Mouse (Mus musculus) cerebellum, adult 18-20 months (tissue): ENCODE measurements around the gene Ranbp2.

ENCODE experiments used
- DNase-seq, 2 experiments: peaks; one replicate each; pipeline ENCODE4 v3.0.0; 2021

The Ranbp2 gene

DNA sequence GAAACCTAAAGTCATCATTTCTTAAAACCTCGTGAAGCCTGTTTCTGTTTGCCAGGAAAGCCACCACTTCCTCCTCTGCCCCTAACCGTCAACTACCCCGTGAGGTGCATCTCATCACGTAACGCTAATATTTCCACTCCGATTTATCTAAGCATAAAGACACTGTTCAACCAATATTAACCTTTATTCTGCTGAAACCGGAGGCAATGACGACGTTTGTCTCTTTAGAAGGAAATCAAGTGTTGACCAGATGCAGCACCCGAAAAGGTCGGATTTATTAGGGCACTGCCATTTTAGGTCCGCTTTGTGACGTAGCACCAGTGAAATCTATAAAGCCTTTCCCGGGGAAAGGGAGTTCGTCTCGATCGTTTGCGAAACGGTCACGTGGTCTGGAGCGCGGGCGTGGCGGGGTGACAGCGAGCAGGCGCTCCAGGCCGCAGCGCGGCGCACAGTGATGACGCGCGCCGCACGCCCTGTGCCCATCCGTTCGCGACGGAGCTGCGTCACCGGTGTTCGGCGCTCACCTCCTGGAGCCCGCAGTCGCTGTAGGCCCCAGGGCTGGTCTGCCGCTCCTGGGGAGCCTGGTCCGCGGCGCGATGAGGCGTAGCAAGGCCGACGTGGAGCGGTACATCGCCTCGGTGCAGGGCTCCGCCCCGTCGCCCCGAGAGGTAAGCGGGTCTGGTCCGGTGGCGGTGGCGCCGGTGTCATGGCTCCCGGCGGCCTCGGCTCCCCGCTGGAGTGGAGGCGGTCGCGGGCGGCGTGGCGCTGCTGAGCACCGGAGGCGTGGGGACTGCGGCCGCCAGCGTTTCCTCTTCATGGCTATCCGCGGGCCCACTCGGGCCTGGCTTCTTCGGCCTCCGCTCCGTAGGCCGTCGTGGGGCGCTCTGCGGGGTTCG lies at the start of gene Ranbp2:
Ranbp2 (plus strand) TSS at position 537 of the 896 bp plus-strand sequence.
- peak; percentile 98 to 100 for DNase-seq

DNA sequence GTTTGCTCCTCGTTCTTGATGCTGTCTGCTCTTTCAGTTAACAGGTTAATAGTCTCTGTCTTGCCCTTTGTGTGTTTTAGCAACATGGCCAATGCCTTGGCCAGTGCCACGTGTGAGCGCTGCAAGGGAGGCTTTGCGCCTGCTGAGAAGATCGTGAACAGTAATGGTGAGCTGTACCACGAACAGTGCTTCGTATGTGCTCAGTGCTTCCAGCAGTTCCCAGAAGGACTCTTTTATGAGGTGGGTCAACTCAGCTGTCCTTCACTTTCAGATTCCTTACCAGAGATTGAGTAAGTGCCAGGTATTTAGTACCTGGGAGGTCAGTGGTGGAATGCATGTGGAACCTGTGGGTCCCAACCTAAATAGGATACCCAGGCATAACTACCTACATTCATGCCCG lies 47.8 kb upstream of the Ranbp2 start:
- DNase-seq: no peak

DNA sequence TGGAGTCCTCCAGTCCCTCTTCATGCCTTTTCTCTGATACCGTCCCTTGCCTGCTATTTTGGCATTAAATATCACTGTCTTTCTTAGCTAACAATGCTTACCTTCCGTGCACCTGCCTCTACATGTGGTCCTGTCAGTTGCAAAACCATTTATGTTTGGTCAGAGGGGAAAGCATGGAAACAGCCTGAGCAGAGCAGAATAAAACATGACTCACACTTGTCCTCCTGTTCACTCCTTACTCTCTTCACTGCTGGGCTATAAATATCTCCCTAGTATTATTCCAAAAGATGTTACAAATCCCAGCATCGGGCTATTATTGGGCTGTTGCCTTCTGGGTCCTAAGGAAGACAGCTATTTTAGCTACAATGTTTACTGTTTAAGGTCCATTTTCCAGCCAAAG lies 44.9 kb upstream of the Ranbp2 start:
- DNase-seq: peak; percentile 50 to 52

DNA sequence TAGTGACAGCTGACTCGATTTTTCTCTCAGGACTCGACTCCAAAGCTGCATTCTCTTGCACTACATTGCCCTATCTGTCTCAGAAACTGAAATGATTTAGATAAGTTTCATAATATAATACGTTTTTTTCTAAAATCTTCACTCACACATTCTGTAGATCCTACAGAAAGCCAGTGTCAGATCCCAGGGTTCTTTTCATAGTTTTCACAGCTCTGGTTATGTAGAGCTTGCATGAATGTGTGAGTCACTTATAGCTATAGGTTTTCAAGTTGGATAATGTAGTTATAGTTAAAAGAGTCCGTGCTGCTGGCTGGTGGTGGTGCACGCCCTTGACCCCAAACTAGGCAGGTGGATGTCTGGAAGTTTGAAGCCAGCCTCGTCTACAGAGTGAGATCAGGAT lies 42.1 kb upstream of the Ranbp2 start:
- DNase-seq: no peak

DNA sequence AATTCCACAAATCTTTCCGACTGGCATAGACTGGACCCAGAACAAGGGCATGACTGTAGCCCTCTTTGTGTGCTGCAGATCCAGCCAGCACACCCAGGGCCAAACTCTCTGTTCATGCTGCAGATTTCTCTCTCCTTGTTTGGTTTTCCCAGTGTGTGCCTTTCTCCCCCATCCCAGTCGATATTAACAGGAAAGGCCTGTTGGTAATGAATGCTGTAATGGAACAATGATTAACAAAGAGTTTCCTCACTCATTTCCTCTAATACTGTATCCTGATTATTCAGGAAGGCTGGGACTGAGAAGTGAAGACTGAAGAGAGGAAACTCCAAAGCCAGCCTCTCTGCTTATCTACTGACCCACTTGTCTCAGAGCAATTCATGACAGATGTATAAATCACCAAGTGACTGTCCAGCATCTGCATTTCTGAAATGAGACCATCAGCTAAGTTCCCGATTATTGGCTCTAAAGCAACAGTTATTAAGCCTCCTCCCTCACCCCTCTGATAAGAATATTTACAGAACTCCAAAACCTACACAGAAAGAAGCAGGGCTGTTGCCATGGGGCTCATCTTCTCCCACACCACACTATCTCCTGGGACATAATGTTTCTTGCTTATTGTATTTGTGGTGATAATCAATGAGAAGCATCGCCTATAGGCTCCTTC lies 41.3 kb upstream of the Ranbp2 start:
- DNase-seq: no peak

DNA sequence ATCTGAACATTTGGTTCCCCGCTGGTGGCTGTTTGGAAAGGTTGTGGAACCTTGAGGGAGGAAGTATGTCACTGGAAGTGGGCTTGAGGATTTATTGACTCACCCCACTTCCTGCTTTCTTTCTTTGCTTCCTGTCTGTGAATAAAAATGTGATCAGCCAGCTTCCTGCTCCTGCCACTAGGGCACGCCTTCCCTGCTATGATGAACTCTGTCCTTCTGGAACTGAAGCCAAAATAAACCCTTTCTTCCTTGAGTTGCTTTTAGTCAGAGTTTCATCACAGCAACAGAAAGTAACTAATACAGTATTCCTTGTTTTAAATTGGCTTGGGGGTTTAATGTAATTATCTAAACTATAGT lies 40.8 kb upstream of the Ranbp2 start:
- no peak for DNase-seq

DNA sequence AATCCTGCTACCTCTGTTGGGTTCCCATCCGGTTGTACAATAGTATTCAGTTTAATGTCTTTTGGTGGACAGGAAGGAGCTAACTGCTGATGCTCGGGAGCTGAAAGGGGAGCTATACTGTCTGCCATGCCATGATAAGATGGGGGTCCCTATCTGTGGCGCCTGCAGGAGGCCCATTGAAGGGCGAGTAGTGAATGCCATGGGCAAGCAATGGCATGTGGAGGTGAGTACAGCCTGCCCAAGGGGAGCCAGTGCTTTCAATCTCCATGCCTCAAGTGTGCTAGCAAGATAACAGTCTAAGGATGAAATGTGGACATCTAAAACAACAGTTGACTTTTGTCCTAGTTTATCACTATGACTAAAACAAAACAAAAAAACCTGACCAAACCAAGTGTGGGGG lies 34.4 kb upstream of the Ranbp2 start:
- no peak for DNase-seq

DNA sequence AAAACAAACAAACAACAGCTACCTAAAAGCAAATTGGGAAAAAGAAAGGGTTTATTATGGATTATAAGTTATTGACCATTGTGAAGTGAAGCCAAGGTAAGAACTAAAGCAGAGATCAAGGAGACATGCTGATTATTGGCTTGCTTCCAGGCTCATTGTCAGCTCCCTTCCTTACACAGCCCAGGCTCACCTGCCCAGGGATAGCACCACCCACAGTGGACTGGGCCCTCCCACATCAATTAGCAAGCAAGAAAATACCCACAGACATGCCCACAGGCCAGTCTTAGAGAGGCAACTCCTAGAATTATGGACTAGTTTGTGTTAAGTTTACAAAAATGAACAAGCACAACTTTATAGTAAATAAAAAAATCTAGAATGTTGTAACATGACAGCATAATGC lies 33.9 kb upstream of the Ranbp2 start:
- DNase-seq: no peak

DNA sequence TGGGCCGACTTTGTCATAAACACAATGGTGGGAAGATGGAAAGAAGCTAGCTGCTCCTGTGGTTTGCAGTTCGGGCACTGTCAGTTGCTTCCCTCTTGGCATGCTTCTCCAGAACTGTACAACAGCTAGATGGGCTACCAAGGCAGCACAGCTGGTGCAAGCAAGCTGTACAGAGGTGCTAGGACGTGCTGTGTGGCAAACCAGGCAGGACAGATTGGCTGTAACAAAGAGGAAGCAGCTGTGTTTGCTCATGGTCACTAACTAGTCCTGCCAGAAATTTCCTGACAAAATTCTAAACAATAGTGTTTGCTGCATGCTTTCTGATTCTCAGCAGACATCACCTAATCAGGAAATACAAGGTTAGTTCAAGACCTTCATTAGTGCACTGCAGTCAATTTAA lies 30.0 kb upstream of the Ranbp2 start:
- no peak for DNase-seq

DNA sequence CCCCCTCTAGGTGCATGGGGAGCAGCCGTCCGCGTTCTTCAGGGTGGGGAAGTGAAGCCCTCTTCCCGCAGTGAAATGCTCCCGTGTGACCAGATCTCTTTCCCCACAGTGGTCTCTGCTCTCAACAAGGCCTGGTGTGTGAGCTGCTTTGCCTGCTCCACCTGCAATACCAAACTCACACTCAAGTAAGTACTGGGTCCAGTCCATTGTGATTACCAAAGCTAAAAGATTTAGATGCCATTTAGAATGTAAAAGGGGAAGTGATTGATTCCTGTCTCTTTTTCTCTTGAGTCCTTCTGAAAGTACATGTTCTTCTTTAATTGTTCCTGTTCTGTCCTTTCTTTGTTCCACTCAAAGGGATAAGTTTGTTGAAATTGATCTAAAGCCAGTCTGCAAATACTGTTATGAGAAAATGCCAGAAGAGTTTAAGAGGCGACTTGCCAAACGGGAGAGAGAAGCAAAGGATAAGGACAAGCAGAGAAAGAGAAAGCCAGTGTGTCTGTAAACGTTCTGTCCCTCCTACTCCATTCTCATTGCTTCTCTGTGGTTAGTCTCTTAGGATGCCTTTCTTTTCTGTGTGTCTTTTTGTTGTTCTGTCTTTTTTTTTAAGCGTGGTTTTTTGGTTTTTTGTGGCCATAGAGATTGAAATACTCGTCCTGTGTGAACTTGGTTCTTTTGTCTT lies 28.3 kb upstream of the Ranbp2 start:
- DNase-seq: no peak

DNA sequence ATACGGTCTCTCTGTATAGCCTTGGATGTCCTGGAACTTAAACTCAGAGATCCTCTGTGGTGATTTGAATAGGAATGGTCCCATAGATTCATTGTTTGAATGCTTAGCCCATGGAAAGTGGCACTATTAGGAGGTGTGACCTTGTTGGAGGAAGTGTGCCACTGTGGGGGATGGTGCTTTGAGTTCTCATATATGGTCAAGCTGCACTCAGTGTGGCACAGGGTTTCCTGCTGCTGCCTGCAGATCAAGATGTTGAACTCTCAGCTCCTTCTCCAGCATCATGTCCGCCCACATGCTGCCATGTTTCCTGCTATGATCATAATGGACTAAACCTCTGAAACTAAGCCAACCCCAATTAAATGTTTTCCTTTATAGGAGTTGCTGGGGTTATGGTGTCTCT lies 18.8 kb upstream of the Ranbp2 start:
- DNase-seq: no peak

DNA sequence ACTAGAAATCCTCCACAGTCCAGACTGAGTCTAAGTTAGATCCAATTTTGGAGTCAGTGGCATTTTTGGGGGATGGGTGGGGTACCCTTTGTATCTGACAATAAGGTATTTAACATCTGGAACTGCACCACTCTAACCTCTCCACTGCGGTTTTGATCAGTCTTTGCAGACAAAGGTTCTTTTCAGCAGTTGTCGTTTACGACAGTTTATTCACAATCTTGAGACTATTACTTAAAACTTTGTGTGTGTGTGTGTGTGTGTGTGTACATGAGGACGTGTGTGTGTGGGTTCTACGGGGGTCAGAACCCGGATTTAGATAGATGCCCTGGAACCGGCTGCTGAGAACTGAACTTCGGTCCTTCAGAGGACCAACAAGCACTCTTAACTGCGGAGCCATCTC lies 870 bp upstream of the Ranbp2 start:
- no peak for DNase-seq

DNA sequence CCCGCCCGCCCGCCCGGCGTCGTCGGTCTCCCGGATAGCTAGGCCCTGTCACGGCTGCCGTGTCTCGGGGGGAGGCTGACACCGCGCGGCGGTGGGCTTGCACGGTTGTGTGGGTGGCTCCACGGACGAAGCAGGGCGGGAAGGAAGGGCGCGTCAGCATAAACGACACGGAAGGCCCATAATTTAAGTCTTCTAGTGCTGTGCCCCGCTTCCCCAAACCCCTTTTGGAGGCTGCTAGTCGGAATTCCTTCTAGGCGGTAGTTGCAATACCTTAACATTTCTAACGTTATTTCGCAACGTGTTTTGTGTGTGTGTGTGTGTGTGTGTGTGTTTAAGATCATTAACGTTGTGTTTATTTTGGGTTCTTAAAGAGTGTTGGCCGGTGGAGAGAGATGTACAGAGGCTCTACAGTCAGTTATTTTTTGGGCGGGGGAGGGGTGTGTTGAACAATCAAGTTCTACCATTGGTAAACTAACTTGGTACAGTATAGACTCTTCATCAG lies 611 bp downstream of the Ranbp2 start:
- DNase-seq: no peak

DNA sequence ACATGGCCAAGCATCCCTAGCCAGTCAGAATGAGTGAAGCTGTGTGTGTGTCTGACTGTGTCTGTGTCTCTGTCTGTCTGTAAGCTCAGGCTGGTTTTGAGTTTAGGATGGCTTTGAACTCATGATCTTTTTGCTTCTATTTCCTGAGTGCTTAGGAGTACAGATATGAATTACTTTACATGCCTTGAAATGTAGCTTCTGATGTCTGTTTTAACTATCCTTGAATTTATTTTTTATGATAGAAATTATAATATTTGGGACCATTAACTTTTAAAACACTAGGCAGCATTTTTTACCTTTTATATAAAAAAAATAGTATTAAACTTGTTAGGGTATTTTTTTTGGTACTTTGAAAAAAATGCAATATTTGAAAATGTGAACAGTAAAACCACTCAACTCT lies 4.9 kb downstream of the Ranbp2 start:
- DNase-seq: no peak

DNA sequence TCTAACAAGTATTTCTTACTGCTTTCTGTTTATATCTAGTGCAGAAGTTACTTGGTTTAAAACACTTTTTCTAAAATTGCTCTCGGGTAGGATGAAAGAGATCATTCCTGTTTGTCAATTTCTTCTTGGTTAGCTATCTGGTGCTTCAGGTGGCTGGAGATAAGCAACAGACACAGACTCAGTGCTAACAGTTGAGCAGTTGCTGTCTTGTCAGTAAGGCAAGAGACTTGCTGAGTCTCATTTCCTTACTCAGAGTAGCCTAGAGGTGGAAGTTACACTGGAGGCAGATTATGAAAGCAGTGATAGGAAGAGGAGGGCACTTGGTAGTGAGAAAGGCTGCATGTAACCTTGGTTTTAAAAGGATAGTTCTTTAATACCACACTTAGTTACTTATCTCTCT lies 5.5 kb downstream of the Ranbp2 start:
- no peak for DNase-seq

DNA sequence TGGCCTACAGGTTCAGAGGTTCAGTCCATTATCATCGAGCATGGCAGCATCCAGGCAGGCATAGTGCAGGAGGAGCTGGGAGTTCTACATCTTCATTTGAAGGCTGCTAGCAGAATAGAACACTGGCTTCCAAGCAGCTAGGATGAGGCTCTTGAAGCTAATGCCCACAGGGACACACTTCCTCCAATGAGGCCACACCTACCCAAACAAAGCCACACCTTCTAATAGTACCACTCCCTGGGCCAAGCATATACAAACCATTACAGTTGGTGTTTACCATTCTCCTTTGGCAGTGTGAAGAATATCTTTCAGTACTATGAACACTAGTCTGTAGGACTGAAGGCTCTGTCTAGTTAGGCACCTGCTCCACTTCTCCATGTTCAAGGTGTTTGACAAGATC lies 13.2 kb downstream of the Ranbp2 start:
- DNase-seq: no peak

DNA sequence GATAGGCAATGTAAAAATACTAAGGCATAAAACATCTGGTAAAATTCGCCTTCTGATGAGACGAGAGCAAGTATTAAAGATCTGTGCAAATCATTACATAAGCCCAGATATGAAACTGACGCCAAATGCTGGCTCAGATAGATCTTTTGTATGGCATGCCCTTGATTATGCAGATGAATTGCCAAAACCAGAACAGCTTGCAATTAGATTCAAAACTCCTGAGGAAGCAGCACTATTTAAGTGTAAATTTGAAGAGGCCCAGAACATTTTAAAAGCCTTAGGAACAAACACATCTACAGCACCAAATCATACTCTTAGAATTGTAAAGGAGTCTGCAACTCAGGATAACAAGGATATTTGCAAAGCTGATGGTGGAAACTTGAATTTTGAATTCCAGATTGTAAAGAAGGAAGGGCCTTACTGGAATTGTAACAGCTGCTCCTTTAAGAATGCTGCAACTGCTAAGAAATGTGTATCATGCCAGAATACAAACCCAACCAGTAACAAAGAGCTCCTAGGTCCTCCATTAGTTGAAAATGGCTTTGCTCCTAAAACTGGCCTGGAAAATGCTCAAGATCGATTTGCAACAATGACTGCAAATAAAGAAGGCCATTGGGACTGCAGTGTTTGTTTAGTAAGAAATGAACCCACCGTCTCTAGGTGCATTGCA lies 30.5 kb downstream of the Ranbp2 start:
- no peak for DNase-seq

DNA sequence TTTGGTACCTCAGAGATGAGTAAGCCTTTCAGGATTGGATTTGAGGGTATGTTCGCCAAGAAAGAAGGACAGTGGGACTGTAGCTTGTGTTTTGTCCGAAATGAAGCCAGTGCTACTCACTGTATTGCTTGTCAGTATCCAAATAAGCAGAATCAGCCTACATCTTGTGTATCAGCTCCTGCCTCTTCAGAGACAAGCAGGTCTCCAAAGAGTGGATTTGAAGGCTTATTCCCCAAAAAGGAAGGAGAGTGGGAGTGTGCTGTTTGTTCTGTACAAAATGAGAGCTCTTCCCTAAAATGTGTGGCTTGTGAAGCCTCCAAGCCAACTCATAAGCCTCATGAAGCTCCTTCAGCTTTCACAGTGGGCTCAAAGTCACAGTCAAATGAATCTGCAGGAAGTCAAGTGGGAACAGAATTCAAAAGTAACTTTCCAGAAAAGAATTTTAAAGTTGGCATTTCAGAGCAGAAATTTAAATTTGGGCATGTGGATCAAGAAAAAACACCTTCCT lies 31.4 kb downstream of the Ranbp2 start:
- no peak for DNase-seq

DNA sequence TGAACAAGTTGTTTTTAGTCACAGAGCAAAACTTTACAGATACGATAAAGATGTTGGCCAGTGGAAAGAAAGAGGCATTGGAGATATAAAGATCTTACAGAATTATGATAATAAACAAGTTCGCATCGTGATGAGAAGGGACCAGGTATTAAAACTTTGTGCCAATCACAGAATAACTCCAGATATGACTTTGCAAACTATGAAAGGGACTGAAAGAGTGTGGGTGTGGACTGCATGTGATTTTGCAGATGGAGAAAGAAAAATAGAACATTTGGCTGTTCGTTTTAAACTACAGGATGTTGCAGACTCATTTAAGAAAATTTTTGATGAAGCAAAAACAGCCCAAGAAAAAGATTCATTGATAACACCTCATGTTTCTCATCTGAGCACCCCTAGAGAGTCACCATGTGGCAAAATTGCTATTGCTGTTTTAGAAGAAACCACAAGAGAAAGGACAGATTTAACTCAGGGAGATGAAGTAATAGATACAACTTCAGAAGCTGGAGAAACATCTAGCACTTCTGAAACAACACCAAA lies 33.3 kb downstream of the Ranbp2 start:
- no peak for DNase-seq

DNA sequence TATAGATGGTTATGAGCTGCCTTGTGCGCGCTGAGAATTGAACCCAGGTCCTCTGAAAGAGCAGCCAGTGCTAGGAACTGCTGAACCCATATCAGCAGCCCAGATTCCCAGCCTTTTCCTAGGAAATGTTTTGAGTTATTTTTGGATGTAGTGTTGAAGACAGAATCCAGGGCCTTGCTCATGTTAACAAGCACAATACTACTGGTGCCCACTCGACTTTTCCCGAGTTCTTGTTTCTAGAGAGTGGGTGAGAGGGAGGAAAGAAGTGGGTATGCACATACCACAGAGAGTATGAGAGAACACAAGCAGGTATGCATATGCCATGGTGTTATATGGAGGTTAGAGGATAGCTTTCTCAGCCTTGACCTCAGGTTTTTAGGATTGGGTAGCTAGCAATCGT lies 44.3 kb downstream of the Ranbp2 start:
- DNase-seq: no peak

DNA sequence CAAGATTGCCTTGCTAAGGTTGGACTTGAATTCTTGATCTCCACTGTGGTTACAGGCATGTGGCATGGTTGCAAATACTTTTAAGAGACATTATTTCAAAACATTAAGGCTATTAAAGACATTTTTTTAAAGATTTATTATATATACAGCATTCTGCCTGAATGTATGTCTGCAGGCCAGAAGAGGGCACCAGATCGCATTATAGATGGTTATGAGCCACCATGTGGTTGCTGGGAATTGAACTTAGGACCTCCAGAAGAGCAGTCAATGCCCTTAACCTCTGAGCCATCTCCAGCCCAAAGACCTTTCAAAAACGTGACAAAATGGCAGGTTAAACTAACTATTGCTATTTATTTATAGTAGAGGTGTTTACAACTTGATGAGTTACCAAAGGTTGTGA lies 48.9 kb downstream of the Ranbp2 start:
- no peak for DNase-seq

DNA sequence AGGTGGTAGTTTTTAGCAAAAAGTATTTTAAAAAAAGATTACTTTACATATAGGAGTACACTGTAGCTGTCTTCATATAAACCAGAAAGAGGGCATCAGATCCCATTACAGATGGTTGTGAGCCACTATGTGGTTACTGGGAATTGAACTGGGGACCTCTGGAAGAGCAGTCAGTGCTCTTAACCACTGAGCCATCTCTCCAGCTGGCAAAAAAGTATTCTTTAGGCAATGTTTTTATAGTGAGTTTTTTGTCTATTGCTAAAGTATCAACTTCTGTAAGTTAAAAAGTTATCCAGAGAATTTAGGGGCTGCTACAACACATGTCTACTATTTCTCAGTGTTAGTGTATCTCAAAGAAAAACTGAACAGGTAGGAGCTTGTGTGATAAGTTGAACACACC lies 50.0 kb downstream of the Ranbp2 start:
- DNase-seq: no peak
